Mouse (Mus musculus) MEL (cell line): ENCODE measurements around the gene Fam24b.

ENCODE experiments used
- CTCF ChIP-seq, 3 experiments: IDR thresholded peaks in 2 of 3; conservative IDR thresholded peaks in 1 of 3; 2 replicates each; pipeline ENCODE4 v1.5.1; 2011 to 2012; ENCODE audit warnings: low read length in 3 of 3, low read depth in 2 of 3, mild to moderate bottlenecking in 2 of 3, improper control_type of control experiment in 1 of 3, inconsistent platforms in 1 of 3, mixed read lengths in 1 of 3, moderate library complexity in 1 of 3; ENCODE audit not compliant: control insufficient read depth in 1 of 3, insufficient read depth in 1 of 3, poor library complexity in 1 of 3, severe bottlenecking in 1 of 3
- EP300 ChIP-seq, 2 experiments: IDR thresholded peaks; 2 replicates each; pipeline ENCODE4 v1.6.1; 2011; ENCODE audit warnings: improper control_type of control experiment in 2 of 2, low read length in 2 of 2, low read depth in 1 of 2, mild to moderate bottlenecking in 1 of 2
- GABPA ChIP-seq: IDR thresholded peaks from 2 replicates; pipeline ENCODE4 v1.6.1; 2012; ENCODE audit warnings: low read depth, mild to moderate bottlenecking, inconsistent platforms, low read length, improper control_type of control experiment, moderate library complexity
- KAT2A ChIP-seq: conservative IDR thresholded peaks from 2 replicates; pipeline ENCODE4 v1.6.1; 2012; ENCODE audit warnings: low read depth, low read length, improper control_type of control experiment, inconsistent platforms
- POLR2A ChIP-seq, 2 experiments: IDR thresholded peaks; 2 replicates each; pipeline ENCODE4 v1.6.1; 2011 to 2012; ENCODE audit warnings: low read length in 2 of 2, mild to moderate bottlenecking in 2 of 2, control low read depth in 1 of 2, improper control_type of control experiment in 1 of 2, low read depth in 1 of 2, moderate library complexity in 1 of 2; ENCODE audit not compliant: control insufficient read depth in 1 of 2, insufficient read depth in 1 of 2, poor library complexity in 1 of 2
- TAL1 ChIP-seq: IDR thresholded peaks from 2 replicates; pipeline ENCODE4 v1.6.1; 2012; ENCODE audit warnings: mild to moderate bottlenecking, inconsistent platforms, low read length, moderate library complexity, mixed read lengths
- USF1 ChIP-seq: IDR thresholded peaks from 2 replicates; pipeline ENCODE4 v1.6.1; 2014; ENCODE audit warnings: low read depth, mild to moderate bottlenecking, inconsistent platforms, low read length, improper control_type of control experiment, moderate library complexity
- ZMIZ1 ChIP-seq: IDR thresholded peaks from 2 replicates; pipeline ENCODE4 v1.6.1; 2012; ENCODE audit warnings: low read depth, mild to moderate bottlenecking, inconsistent platforms, low read length, improper control_type of control experiment, moderate library complexity

- TF ChIP-seq ZMIZ1 (no peak), EP300 (IDR thresholded peaks at IDR 0.05; ENCODE audit: low read depth in 1 of 2, low read length in 2 of 2) (no peak), USF1 (no peak), CTCF (IDR thresholded peaks at IDR 0.05 in 2 of 3, conservative IDR thresholded peaks at IDR 0.05 in 1 of 3; ENCODE audit: control insufficient read depth in 1 of 3, insufficient read depth in 1 of 3, low read depth in 2 of 3, low read length in 3 of 3, poor library complexity in 1 of 3, severe bottlenecking in 1 of 3) (no peak), POLR2A (IDR thresholded peaks at IDR 0.05; ENCODE audit: control insufficient read depth in 1 of 2, insufficient read depth in 1 of 2, low read depth in 1 of 2, low read length in 2 of 2, poor library complexity in 1 of 2) (no peak), KAT2A (no peak), TAL1 (no peak), GABPA (no peak)
Measured at GRCm38 (mm10) chr7:131331688-131332087, 2.4 kb upstream of the Fam24b start.
